Mouse (Mus musculus) embryonic facial prominence, embryonic 14.5 days (tissue): ENCODE measurements around the gene Wasf2. TPM values are rescaled to one million over a fixed set of nuclear protein-coding genes. Genes with fewer than 3 reads are reported as not detected.

ENCODE experiments used
- ATAC-seq: fragments of 200-750 bp; cut with Nextera tagmentation; 2 replicates; pipeline ENCODE4 v1.8.0; 2017; ENCODE audit warnings: low read depth, moderate number of reproducible peaks, moderate TSS enrichment
- DNase-seq: peaks from one replicate; pipeline ENCODE4 v3.0.0-alpha.2; 2015; ENCODE audit warnings: low spot score
- H3K27ac ChIP-seq: fragments of 300-500 bp; sonication (generic); replicated peaks from 2 replicates; pipeline ENCODE4 v1.5.1; 2014; ENCODE audit warnings: low read depth, mild to moderate bottlenecking, low read length, moderate library complexity
- H3K27me3 ChIP-seq: fragments of 300-500 bp; sonication (generic); replicated peaks from 2 replicates; pipeline ENCODE4 v1.6.1; 2014; ENCODE audit warnings: low read length; ENCODE audit not compliant: control insufficient read depth, insufficient read depth
- H3K36me3 ChIP-seq: fragments of 300-500 bp; sonication (generic); 2 replicates; pipeline ENCODE4 v1.6.1; 2014; ENCODE audit warnings: low read length, mixed read lengths; ENCODE audit not compliant: control insufficient read depth, insufficient read depth
- H3K4me1 ChIP-seq: fragments of 300-500 bp; sonication (generic); 2 replicates; pipeline ENCODE4 v1.6.1; 2014; ENCODE audit warnings: antibody characterized with exemption, low read length; ENCODE audit not compliant: control insufficient read depth, insufficient read depth
- H3K4me2 ChIP-seq: fragments of 300-500 bp; sonication (generic); 2 replicates; pipeline ENCODE4 v1.6.1; 2014; ENCODE audit warnings: low read depth, mild to moderate bottlenecking, low read length, moderate library complexity, mixed read lengths
- H3K4me3 ChIP-seq: fragments of 300-500 bp; sonication (generic); 2 replicates; pipeline ENCODE4 v1.5.1; 2014; ENCODE audit warnings: low read depth, mild to moderate bottlenecking, low read length
- H3K9ac ChIP-seq: fragments of 300-500 bp; sonication (generic); 2 replicates; pipeline ENCODE4 v1.6.1; 2014; ENCODE audit warnings: low read depth, mild to moderate bottlenecking, low read length, moderate library complexity, mixed read lengths
- H3K9me3 ChIP-seq: fragments of 300-500 bp; sonication (generic); 2 replicates; pipeline ENCODE4 v1.6.1; 2016; ENCODE audit warnings: low read length; ENCODE audit not compliant: control insufficient read depth
- WGBS: fragments of 180-500 bp; shearing (Covaris S2); extraction: QIAGEN DNeasy Blood & Tissue Kit; methylation state at CpG from one replicate; pipeline ENCODE4 v1.1.7; 2014; 5-methylcytosine and 5-hydroxymethylcytosine counted together
- polyA plus RNA-seq: library from polyadenylated mRNA; unstranded; fragments of >200 nt; fragmentation: Nextera tagmentation; extraction: Ambion mirVana; gene quantifications from 2 replicates; pipeline ENCODE4 v1.2.1, GENCODE M21; 2014

The Wasf2 gene
- polyA plus RNA-seq, 1 experiment from 2014 or later: 83.4 TPM

DNA sequence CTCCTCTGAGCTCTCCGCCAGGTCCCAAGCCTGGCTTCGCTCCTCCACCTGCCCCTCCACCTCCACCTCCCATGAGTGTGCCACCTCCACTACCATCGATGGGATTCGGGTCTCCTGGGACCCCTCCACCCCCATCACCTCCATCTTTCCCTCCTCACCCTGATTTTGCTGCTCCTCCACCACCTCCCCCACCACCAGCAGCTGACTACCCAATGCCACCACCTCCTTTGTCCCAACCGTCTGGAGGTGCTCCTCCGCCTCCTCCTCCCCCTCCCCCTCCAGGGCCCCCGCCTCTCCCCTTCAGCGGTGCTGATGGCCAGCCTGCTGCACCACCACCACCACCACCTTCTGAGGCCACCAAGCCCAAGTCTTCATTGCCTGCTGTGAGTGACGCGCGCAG is 64.2 kb downstream of the Wasf2 start:
- H3K9me3 ChIP-seq: no peaks in the 10 kb centered on the region
- H3K36me3 ChIP-seq: peaks cover 78% of the 10 kb centered on the region
- no peak overlapping the region for H3K27ac ChIP-seq
- peaks cover 30% of the 10 kb centered on the region for H3K4me1 ChIP-seq
- no peak for ATAC-seq
- 84% methylated on average over 11 of the region's 11 CpGs for WGBS
- no peak for DNase-seq
- no peak overlapping the region for H3K4me3 ChIP-seq
- no peak overlapping the region for H3K4me2 ChIP-seq
- no peak overlapping the region for H3K9ac ChIP-seq
- no peaks in the 10 kb centered on the region for H3K27me3 ChIP-seq

DNA sequence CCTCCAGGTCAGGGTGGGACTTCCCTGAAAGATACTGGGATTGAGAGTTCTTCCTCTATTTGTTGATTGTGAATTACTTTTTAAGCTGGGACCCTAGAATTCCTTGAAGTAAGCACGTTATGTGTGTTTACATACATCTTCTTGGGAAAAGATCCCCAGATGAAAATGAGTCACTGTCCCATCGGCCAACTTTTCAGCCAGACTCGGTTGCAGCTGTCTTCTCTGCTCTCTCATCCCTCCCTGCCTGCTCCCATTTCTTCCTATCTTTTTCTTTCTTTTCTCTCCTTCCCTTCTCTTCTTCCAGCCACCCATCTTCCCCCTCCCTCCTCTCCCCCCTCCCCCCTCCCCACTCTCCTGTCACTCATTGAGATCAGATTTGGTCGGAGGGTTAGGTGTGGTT is 64.7 kb downstream of the Wasf2 start:
- no peak overlapping the region for H3K9ac ChIP-seq
- H3K27ac ChIP-seq: no peak overlapping the region
- H3K4me2 ChIP-seq: no peak overlapping the region
- DNase-seq: no peak
- WGBS: 60% methylated on average over 4 of the region's 4 CpGs
- no peak for ATAC-seq
- peaks cover 36% of the 10 kb centered on the region for H3K4me1 ChIP-seq
- no peak overlapping the region for H3K4me3 ChIP-seq
- no peaks in the 10 kb centered on the region for H3K27me3 ChIP-seq
- H3K9me3 ChIP-seq: no peaks in the 10 kb centered on the region
- peaks cover 72% of the 10 kb centered on the region for H3K36me3 ChIP-seq

DNA sequence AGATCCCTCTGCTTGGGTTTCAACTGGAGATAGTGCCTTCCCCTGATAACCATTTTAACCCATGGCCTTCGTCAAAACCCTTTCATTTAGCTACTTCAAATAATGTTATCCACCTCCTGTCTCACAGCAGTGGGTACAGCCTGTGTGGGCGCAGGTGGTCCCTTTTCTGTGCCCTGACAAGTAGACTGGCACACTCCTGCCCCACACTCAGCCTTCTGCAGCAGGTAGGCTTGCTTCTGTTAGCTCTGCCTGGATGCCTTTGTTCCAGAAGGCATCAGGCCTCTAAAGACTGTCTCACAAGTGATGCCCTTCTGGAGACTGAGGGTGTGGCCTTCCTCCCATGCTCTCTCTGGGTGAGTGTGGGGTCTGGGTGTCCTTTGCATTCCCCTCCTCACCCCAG is 65.8 kb downstream of the Wasf2 start:
- H3K27ac ChIP-seq: 0 out of 2 replicates have a peak overlapping the region, but pooled peaks have one; percentile 77

DNA sequence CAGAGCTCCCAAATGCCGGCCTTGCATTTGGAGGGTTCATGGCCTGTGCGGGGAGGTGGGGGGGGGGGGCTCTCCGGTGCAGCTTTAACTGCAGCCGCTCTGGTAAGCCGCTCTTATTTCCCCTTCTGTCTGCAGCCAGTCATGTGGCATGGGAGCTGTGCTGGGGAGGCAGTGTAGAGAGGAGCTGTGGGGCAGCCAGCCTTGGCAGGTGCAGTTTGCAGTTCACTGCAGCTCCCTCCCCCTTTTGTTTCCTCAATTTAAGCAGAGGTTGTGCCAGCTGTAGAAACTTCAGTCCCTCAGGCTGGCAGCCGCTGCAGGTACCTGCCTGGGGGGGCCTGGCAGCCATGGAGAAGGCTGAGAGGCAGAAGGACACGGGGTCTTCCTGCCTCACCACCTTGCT is 66.5 kb downstream of the Wasf2 start:
- ATAC-seq (0 out of 2 replicates have a peak, but pooled peaks have one; percentile 28), DNase-seq (peak; percentile 63)
- H3K4me3 ChIP-seq: no peak overlapping the region
- no peaks in the 10 kb centered on the region for H3K27me3 ChIP-seq
- H3K4me1 ChIP-seq: peaks cover 50% of the 10 kb centered on the region
- no peaks in the 10 kb centered on the region for H3K9me3 ChIP-seq
- H3K9ac ChIP-seq: no peak overlapping the region
- H3K4me2 ChIP-seq: no peak overlapping the region
- peak overlapping the region; percentile 77 for H3K27ac ChIP-seq
- WGBS: 25% methylated on average over 6 of the region's 7 CpGs
- peaks cover 54% of the 10 kb centered on the region for H3K36me3 ChIP-seq

More for the DNA sequence above, 65.8 kb downstream of the Wasf2 start:
- H3K4me2 ChIP-seq: no peak overlapping the region
- H3K4me3 ChIP-seq: no peak overlapping the region
- no peak for DNase-seq
- peaks cover 46% of the 10 kb centered on the region for H3K4me1 ChIP-seq
- H3K9ac ChIP-seq: no peak overlapping the region
- no peak for ATAC-seq
- H3K36me3 ChIP-seq: peaks cover 61% of the 10 kb centered on the region
- 93% methylated on average over 2 of the region's 2 CpGs for WGBS
- H3K27me3 ChIP-seq: no peaks in the 10 kb centered on the region
- H3K9me3 ChIP-seq: no peaks in the 10 kb centered on the region

DNA sequence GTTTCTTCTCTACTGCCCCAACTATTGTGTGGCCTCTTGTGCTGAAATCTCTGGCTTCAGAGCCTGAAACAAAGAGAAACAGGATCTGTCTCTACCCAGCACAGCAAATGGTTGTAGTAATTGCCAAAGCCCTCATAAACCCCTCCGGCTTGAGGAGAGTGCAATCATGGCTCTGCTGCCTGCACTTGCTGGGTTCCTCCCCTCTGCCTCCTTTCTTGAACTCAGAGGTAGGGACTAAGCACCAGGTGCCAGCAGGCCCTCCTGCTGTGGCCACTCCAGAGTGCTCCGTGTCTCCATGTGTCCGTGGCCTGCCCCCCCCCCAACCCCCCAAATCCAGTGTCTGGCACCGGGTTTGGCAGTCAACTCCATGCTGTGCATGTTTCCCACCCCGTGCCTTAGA is 67.0 kb downstream of the Wasf2 start:
- peak; percentile 5; the same call in 1 of the 2 replicates for ATAC-seq
- 0 out of 2 replicates have a peak overlapping the region, but pooled peaks have one; percentile 0 for H3K9ac ChIP-seq

DNA sequence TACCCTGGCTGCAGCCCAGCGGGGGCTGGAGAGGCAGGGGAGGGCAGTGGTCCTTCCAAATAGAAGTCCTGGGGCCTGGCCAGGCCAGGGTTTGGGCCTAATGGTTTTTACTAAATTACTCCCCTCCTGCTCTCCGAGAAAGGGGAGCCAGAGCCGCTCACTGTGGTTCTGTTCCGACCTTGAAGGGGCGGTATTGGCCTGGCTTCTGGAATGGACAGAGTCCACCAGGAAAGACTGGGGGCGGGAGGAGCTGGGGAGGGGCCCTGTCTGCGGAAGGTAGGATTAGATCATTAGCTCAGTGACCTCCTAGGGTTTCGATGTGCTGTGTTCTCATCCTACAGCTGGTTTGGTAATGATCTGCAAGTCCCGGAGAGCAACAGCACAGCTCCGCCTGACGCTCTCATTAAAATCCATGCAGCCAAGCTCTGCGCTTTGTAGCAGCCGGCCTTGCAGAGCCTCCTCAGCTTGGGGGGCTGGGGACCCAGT is 67.5 kb downstream of the Wasf2 start:
- peaks cover 50% of the 10 kb centered on the region for H3K4me1 ChIP-seq
- WGBS: 19% methylated on average over 13 of the region's 13 CpGs
- peaks cover 44% of the 10 kb centered on the region for H3K36me3 ChIP-seq
- no peak overlapping the region for H3K4me3 ChIP-seq
- no peak overlapping the region for H3K4me2 ChIP-seq
- DNase-seq: peak; percentile 82
- peak overlapping the region; percentile 77 for H3K27ac ChIP-seq
- H3K9me3 ChIP-seq: no peaks in the 10 kb centered on the region
- 0 out of 2 replicates have a peak overlapping the region, but pooled peaks have one; percentile 0 for H3K9ac ChIP-seq
- ATAC-seq: peak; percentile 32; the same call in 1 of the 2 replicates
- no peaks in the 10 kb centered on the region for H3K27me3 ChIP-seq

More for the DNA sequence above, 67.0 kb downstream of the Wasf2 start:
- peak; percentile 67 for DNase-seq
- no peak overlapping the region for H3K4me3 ChIP-seq
- WGBS: 25% methylated on average over 5 of the region's 5 CpGs
- no peaks in the 10 kb centered on the region for H3K27me3 ChIP-seq
- no peaks in the 10 kb centered on the region for H3K9me3 ChIP-seq
- peaks cover 49% of the 10 kb centered on the region for H3K36me3 ChIP-seq
- peak overlapping the region; percentile 77 for H3K27ac ChIP-seq
- no peak overlapping the region for H3K4me2 ChIP-seq
- H3K4me1 ChIP-seq: peaks cover 50% of the 10 kb centered on the region

DNA sequence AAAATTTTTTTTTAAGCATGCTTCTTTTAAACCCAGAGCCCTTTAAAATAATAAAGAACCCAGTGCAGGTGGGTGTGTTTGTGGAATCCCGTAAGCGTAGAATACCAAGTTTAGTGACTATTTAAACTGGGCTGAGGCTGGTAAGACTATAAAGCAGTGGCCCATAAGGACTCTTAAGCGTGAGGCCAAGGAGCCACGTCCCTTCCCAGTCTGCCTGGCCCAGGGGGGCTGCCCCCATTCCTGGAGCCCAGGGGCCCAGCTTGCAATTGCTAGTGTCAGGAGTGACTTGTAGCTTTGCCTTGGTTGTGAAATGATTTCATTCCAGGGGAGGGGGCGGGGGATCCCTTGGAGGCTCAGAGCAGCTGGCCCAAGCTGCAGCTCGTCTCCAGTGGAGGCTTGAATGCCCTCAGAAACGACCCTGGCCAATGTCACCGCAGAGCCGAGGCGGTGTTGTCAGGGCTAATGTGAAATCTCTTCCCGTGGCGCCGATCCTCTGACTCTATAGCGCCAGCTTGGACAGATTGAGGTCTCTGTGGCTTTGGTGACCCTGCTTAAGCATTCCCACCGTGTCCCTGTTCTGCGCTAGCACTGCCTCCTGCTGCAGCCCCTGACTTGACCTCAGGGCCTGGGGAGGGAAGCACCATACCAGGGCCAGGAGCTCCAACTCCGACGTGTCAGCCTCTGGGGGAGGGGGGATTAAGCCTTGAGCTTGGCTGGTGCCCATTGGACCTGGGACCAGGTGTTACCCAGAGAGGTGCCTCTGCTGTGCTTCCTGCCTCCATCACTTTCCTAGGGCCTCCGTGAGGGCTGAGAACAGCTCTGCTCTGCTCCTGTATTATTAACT is 68.3 kb downstream of the Wasf2 start:
- H3K4me2 ChIP-seq: no peak overlapping the region
- DNase-seq (peak; percentile 64), ATAC-seq (no peak)

DNA sequence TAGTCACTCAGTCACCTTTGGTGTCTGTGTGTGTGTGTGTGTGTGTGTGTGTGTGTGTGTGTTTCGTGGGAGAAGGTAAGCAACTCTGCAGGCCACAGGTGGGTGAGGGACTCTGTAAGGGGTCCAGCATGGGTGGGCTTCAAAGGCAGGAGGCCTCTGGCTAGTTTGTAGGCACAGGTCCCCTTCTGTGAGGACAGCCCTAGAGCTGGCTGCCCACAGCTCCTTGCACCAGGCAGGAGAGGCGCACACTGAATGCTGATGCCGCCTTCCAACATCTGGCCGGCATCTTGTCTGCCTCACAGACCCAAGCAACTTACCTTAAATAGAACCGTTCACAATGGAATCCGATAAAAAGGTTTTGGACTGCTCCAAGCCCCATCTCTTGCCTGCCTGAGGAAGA is 69.4 kb downstream of the Wasf2 start:
- no peaks in the 10 kb centered on the region for H3K9me3 ChIP-seq
- no peak overlapping the region for H3K4me3 ChIP-seq
- DNase-seq: no peak
- peaks cover 50% of the 10 kb centered on the region for H3K4me1 ChIP-seq
- peaks cover 25% of the 10 kb centered on the region for H3K36me3 ChIP-seq
- H3K4me2 ChIP-seq: peak overlapping the region; percentile 32
- 0 out of 2 replicates have a peak overlapping the region, but pooled peaks have one; percentile 37 for H3K9ac ChIP-seq
- ATAC-seq: no peak
- H3K27ac ChIP-seq: peak overlapping the region; percentile 80
- H3K27me3 ChIP-seq: no peaks in the 10 kb centered on the region
- 50% methylated on average over 6 of the region's 6 CpGs for WGBS

More for the DNA sequence above, 68.3 kb downstream of the Wasf2 start:
- H3K9me3 ChIP-seq: no peaks in the 10 kb centered on the region
- H3K9ac ChIP-seq: no peak overlapping the region
- 27% methylated on average over 18 of the region's 19 CpGs for WGBS
- H3K4me1 ChIP-seq: peaks cover 50% of the 10 kb centered on the region
- H3K36me3 ChIP-seq: peaks cover 37% of the 10 kb centered on the region
- peak overlapping the region; percentile 77 for H3K27ac ChIP-seq
- H3K4me3 ChIP-seq: no peak overlapping the region
- no peaks in the 10 kb centered on the region for H3K27me3 ChIP-seq
